Mouse (Mus musculus) midbrain, embryonic 16.5 days (tissue): ENCODE data around the gene Catsperb. TPM values are rescaled to one million over a fixed set of nuclear protein-coding genes. Genes with fewer than 3 reads are reported as not detected.

Source experiments
- microRNA-seq: library from miRNA; unstranded; fragments of <30 nt; microRNA quantifications from one replicate; pipeline ENCODE4, GENCODE M21; 2017
- polyA plus RNA-seq: library from polyadenylated mRNA; unstranded; fragments of >200 nt; fragmentation: Nextera tagmentation; extraction: Ambion mirVana; gene quantifications from 2 replicates; pipeline ENCODE4 v1.2.1, GENCODE M21; 2015

Catsperb gene
- polyA plus RNA-seq, 1 experiment from 2014 or later: not detected

Small RNAs within 50 kb of the gene (microRNA-seq; reads per million reads assigned to microRNA genes)
- gene Gm24542: not detected
